Mouse (Mus musculus) stomach, embryonic 16.5 days (tissue): ENCODE data around the gene Zfp780b. TPM values are rescaled to one million over a fixed set of nuclear protein-coding genes. Genes with fewer than 3 reads are reported as not detected.
A peak's percentile ranks its signal among the peaks of the same experiment; 100 is the strongest.
"Not testable (repeated sequence)": the region's sequence is repeated elsewhere in the genome, so short reads cannot be mapped to it uniquely, and the experiment has no call there.

ENCODE experiments used
- ATAC-seq: fragments of 200-750 bp; cut with Nextera tagmentation; 2 replicates; pipeline ENCODE4 v1.8.0; 2017; ENCODE audit warnings: moderate number of reproducible peaks, moderate TSS enrichment; ENCODE audit not compliant: insufficient read depth, low FRiP score
- H3K27ac ChIP-seq: fragments of 300-500 bp; sonication (generic); 2 replicates; pipeline ENCODE4 v1.5.1; 2014; ENCODE audit warnings: low read length
- H3K27me3 ChIP-seq: fragments of 300-500 bp; sonication (generic); 2 replicates; pipeline ENCODE4 v1.6.1; 2014; ENCODE audit warnings: low read length, control low read depth, mixed read lengths; ENCODE audit not compliant: control insufficient read depth, insufficient read depth
- H3K36me3 ChIP-seq: fragments of 300-500 bp; sonication (generic); 2 replicates; pipeline ENCODE4 v1.6.1; 2014; ENCODE audit warnings: low read length; ENCODE audit not compliant: control insufficient read depth, insufficient read depth
- H3K4me1 ChIP-seq: fragments of 300-500 bp; sonication (generic); 2 replicates; pipeline ENCODE4 v1.6.1; 2014; ENCODE audit warnings: low read length, control low read depth, mixed read lengths; ENCODE audit not compliant: control insufficient read depth, insufficient read depth
- H3K4me2 ChIP-seq: fragments of 300-500 bp; sonication (generic); 2 replicates; pipeline ENCODE4 v1.6.1; 2014; ENCODE audit warnings: low read depth, low read length, mixed read lengths
- H3K4me3 ChIP-seq: fragments of 300-500 bp; sonication (generic); replicated peaks from 2 replicates; pipeline ENCODE4 v1.5.1; 2014; ENCODE audit warnings: mild to moderate bottlenecking, low read length
- H3K9ac ChIP-seq: fragments of 300-500 bp; sonication (generic); 2 replicates; pipeline ENCODE4 v1.6.1; 2014; ENCODE audit warnings: low read length
- H3K9me3 ChIP-seq: fragments of 300-500 bp; sonication (generic); replicated peaks from 2 replicates; pipeline ENCODE4 v1.6.1; 2016; ENCODE audit warnings: low read length, control low read depth; ENCODE audit not compliant: control insufficient read depth
- WGBS: fragments of 180-500 bp; shearing (Covaris S2); extraction: QIAGEN DNeasy Blood & Tissue Kit; methylation state at CpG from one replicate; pipeline ENCODE4 v1.1.7; 2014; 5-methylcytosine and 5-hydroxymethylcytosine counted together
- polyA plus RNA-seq: library from polyadenylated mRNA; unstranded; fragments of >200 nt; fragmentation: Nextera tagmentation; extraction: Ambion mirVana; gene quantifications from 2 replicates; pipeline ENCODE4 v1.2.1, GENCODE M21; 2015

The Zfp780b gene
- 18.5 and 18.8 TPM in 2 replicates for polyA plus RNA-seq

DNA sequence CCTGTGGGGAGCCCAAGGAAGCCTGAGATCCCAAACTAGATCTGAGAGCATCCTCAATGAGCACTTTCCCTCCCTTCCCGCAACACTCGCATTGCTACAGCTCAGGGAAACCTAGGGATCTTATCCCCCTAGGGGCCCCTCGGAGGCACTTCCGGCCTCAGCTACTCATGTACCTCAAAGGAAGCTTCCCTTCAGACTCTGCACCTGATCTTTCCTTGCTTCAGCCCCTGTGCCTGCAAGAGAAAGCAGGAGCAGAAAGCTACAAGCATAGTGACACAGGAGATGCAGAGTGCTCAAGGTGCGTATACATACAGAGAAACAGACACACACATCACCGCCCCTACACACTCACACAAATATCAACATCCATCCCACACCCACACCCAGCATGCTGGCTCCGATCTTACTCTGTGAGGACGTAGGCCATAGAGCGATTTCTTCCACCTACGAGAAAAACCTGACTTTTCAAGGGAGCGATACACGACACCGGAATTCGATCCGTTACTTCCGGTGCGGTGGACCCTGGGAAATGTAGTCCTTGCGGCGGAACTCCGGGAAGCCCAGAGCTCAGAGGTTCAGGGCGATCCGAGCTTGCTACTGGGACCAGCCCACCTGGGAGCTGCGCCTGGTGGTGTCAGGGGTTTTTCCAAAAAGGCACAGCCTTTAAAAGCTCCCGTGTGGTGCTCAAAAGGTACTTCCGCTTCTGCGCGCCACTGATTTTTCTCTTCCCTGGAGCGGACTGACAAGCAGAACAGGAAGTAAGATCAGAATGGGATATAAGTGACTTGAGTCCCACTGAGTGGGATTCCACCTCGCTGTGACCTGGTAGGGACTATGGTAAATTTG, at the start of gene Zfp780b:
Gene Zfp780b, minus strand, starts transcription at position 489 of the 846 bp plus-strand sequence.
- Histone ChIP-seq H3K27me3 (no peaks in the 10 kb centered on the region), H3K27ac (peak within 1 kb of the TSS; percentile 93), H3K9ac (peak within 1 kb of the TSS; percentile 94), H3K9me3 (peaks cover 7% of the 10 kb centered on the region), H3K36me3 (no peaks in the 10 kb centered on the region), H3K4me3 (peak within 1 kb of the TSS; percentile 74), H3K4me2 (peak within 1 kb of the TSS; percentile 90), H3K4me1 (peaks cover 9% of the 10 kb centered on the region)
- ATAC-seq = peak; percentile 90; the same call in 1 of the 2 replicates
- under 1% methylated on average over 29 of the region's 29 CpGs for whole genome bisulfite sequencing

DNA sequence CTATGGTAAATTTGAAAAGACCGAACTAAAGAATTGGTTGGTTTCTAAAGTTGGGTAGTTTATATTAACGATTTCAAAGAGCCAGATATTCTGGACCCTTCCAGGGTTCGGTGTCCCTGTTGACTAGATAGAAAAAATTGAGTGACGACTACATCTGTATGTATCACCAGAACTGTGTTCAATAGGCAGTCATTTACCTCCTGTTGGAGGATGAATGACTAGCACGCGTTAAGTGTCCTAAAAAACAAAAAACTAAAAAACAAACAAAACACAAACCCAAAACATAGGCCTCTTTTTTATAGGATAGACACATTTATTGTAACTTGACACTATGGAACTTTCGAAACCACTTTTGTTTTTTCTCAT, 35.5 kb upstream of the Zfp780b start:
- peak overlapping the region; percentile 58 for H3K4me3 ChIP-seq
- H3K36me3 ChIP-seq = no peaks in the 10 kb centered on the region
- H3K9ac ChIP-seq = peak overlapping the region; percentile 83
- ATAC-seq = no peak
- H3K4me2 ChIP-seq = peak overlapping the region; percentile 82
- WGBS = 24% methylated on average over 7 of the region's 7 CpGs
- H3K4me1 ChIP-seq = peaks cover 4% of the 10 kb centered on the region; the same call in 1 of the 2 replicates
- H3K27me3 ChIP-seq = no peaks in the 10 kb centered on the region
- H3K9me3 ChIP-seq = no peaks in the 10 kb centered on the region
- 0 out of 2 replicates have a peak overlapping the region, but pooled peaks have one; percentile 12 for H3K27ac ChIP-seq

DNA sequence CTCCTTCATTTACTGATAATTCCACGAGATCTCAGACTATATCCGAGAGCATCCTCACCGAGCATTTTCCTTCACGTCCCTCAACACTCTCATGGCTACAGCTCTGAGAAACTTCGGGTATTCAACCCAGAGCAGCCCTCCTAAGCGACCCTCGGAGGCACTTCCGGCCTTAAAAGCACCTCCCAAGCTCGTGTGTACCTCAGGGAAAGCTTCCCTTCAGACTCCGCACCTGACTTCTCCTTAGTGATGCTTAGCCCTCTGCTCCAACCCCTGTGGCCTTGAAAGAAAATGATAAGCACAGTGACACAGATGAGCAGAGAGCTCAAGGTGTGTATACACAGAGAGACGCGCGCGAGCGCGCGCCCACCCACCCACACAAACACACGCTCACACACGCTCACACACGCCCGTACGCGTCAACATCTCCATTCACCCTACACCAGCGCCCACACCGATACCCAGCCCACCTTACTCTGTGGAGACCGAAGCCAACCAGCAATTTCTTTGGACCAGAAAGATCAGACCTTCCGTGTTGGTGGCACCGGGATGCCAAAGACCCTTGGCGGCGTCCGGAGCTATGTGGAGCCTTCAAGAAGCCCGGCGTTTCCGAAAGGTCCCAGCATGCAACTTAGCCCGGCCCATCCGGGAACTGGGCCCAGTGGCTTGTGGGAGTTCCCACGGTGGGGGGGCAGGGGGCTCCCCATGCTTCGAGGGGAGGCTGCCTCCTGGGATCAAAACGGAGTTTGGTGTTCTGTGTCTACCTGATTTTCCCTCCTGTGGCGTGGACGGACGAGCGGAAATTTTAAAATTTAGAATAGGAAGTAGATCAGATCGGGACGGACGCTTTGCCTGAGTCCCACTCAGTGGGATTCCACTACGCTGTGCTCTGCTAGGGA, 34.8 kb upstream of the Zfp780b start, which contains the start of gene Zfp850:
Gene Zfp850, minus strand, starts transcription at position 567 of the 896 bp plus-strand sequence.
- H3K4me3 ChIP-seq = peak within 1 kb of the TSS; percentile 58
- H3K27me3 ChIP-seq = no peaks in the 10 kb centered on the region
- H3K4me2 ChIP-seq = peak within 1 kb of the TSS; percentile 82
- no peaks in the 10 kb centered on the region for H3K9me3 ChIP-seq
- peak within 1 kb of the TSS; percentile 83 for H3K9ac ChIP-seq
- under 1% methylated on average over 47 of the region's 47 CpGs for WGBS
- H3K4me1 ChIP-seq = peaks cover 4% of the 10 kb centered on the region; the same call in 1 of the 2 replicates
- 0 out of 2 replicates have a peak within 1 kb of the TSS, but pooled peaks have one; percentile 12 for H3K27ac ChIP-seq
- no peaks in the 10 kb centered on the region for H3K36me3 ChIP-seq
- ATAC-seq = peak; percentile 92

DNA sequence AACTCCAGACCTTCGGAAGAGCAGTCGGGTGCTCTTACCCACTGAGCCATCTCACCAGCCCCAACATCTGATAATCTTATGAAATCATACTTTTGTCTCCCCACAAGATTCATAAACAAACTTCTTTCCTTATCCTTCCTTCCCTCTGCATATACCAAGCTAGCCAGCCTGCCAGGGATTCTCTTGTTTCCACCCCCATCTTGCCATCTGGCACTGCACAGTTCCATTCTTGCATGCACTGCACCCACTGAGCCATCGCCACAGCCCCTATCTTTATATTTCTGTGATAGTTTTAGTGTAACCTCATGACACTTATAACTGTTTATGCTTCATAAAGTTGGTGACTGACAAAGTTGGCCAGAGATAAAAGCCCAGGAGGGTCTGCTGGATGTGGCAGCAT, 31.3 kb upstream of the Zfp780b start:
- WGBS = 98% methylated on average over 3 of the region's 3 CpGs
- Histone ChIP-seq H3K4me3 (no peak overlapping the region), H3K27ac (no peak overlapping the region), H3K36me3 (no peaks in the 10 kb centered on the region; the same call in 1 of the 2 replicates), H3K9me3 (no peaks in the 10 kb centered on the region), H3K4me1 (peaks cover 4% of the 10 kb centered on the region; the same call in 1 of the 2 replicates), H3K9ac (no peak overlapping the region), H3K4me2 (no peak overlapping the region), H3K27me3 (no peaks in the 10 kb centered on the region)
- no peak for ATAC-seq

DNA sequence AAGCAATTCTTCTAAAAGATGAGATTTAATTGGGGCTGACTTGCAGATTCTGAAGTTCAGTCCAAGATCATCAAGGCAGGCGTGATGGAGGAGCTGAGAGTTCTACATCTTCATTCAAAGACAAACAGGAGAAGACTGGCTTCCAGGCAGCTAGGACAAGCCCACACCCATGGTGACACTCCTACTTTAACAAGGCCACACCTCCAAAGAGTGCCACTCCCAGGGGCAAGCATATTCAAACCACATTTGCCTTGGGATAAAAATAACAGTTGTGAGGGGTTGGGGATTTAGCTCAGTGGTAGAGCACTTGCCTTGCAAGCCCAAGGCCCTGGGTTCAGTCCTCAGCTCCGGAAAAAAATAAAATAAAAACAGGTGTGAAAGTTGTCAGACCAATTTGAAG, 3.2 kb upstream of the Zfp780b start:
- Histone ChIP-seq H3K9ac (no peak overlapping the region), H3K4me2 (no peak overlapping the region), H3K27me3 (no peaks in the 10 kb centered on the region), H3K4me1 (peaks cover 9% of the 10 kb centered on the region), H3K4me3 (no peak overlapping the region), H3K9me3 (peaks cover 28% of the 10 kb centered on the region), H3K27ac (no peak overlapping the region), H3K36me3 (peaks cover 3% of the 10 kb centered on the region; the same call in 1 of the 2 replicates)
- 79% methylated on average over 2 of the region's 2 CpGs for WGBS
- no peak for ATAC-seq

DNA sequence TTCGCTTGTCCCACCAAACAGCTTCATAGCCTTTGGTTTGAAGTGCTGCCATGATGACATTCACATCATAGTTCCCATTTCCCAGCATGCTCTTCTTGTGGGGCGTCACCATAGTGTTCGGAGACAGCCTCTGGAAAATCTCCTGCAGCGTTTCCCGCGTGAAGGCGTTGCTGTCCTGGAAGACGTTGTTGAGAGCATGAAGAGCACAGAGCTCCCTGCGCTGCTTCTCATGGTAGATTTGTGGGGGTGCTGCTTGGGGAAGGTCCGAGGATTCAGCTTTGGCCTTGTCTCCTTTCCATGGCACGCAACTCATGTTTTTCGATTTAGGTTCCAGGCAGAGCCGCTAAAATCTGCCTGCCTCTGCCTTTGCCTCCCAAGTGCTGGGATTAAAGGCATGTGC, 29.5 kb downstream of the Zfp780b start:
- not testable (repeated sequence) for H3K27me3 ChIP-seq, H3K27ac ChIP-seq, H3K9ac ChIP-seq, H3K36me3 ChIP-seq, H3K9me3 ChIP-seq, H3K4me3 ChIP-seq, H3K4me2 ChIP-seq, ATAC-seq, H3K4me1 ChIP-seq
- 94% methylated on average over 13 of the region's 13 CpGs for WGBS

DNA sequence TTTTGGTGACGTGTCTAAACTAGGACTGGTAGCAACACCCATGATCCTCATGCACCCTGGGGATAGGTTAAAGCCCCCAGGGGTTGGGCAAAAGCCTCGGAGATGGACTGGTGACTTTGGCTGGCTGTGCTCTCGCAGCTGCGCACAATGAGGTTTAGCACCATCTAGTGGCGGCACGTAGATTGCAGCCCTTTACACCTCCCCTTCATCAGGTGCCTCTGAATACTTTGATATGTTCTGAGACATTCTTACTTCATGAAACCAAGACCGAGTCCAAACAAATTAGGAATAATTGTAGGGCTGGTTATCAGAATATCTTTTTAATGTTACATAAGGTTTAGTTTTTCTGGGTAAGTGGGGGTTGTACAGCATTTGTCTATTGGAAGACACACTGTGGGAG, 37.1 kb downstream of the Zfp780b start:
- not testable (repeated sequence) for H3K4me3 ChIP-seq, ATAC-seq, H3K4me1 ChIP-seq, H3K27me3 ChIP-seq, H3K36me3 ChIP-seq, H3K9me3 ChIP-seq, H3K9ac ChIP-seq, H3K27ac ChIP-seq, H3K4me2 ChIP-seq
- 33% methylated on average over 5 of the region's 7 CpGs for WGBS

DNA sequence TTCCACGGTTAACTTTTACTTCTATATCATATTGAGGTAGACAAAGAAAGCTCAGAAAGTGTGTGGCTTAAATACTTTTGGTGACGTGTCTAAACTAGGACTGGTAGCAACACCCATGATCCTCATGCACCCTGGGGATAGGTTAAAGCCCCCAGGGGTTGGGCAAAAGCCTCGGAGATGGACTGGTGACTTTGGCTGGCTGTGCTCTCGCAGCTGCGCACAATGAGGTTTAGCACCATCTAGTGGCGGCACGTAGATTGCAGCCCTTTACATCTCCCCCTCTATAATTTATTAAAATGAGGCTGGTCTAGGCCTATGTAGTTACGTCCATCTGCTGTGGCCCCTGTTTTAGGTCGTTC, 45.2 kb downstream of the Zfp780b start:
- H3K9ac ChIP-seq = peak overlapping the region; percentile 69

More for the DNA sequence above, 45.2 kb downstream of the Zfp780b start:
- not testable (repeated sequence) for H3K9me3 ChIP-seq, H3K27ac ChIP-seq, H3K36me3 ChIP-seq, H3K27me3 ChIP-seq, H3K4me1 ChIP-seq, ATAC-seq
- Histone ChIP-seq H3K4me3 (peak overlapping the region; percentile 30), H3K4me2 (peak overlapping the region; percentile 51)
- 0% methylated on average over 1 of the region's 9 CpGs for WGBS
